9 mouse cellular contexts compared by ENCODE assay signal in genomic region chr11:118669820-118670219, GRCm38 (mm10).
DNase-seq lines count a peak whose midpoint lies in the region; ATAC-seq and TF ChIP-seq lines count a peak whose summit lies in the region.
"Had no signal": no experiment of that assay in that cellular context is flagged by ENCODE, and none has a peak within 500 bp of the region (broad histone marks: within the 10 kb centered on the region; RNA-seq: fewer than 3 reads in every experiment).

No protein-coding gene starts in this region.

- no peak for ATAC-seq in liver, embryonic 11.5 days (replicated peaks; ENCODE audit: low FRiP score)
- ATAC-seq: intestine, postnatal 0 days had no signal

- no peak overlapping the region for H3K4me2 ChIP-seq in liver, embryonic 11.5 days
- H3K4me2 ChIP-seq: embryonic facial prominence, embryonic 13.5 days had no signal

- H3K4me1 ChIP-seq in liver, embryonic 11.5 days (replicated peaks; ENCODE audit: control insufficient read depth, insufficient read depth, low read length), result no peaks in the 10 kb centered on the region
- H3K4me1 ChIP-seq: embryonic facial prominence, embryonic 13.5 days had no signal

- no peak overlapping the region for H3K9ac ChIP-seq in liver, embryonic 11.5 days (ENCODE audit: low read depth, low read length)
- H3K9ac ChIP-seq: embryonic facial prominence, embryonic 13.5 days had no signal

- TF ChIP-seq CTCF in brain, embryonic 14.5 days (IDR thresholded peaks at IDR 0.05; ENCODE audit: borderline replicate concordance, extremely low read depth, insufficient read depth, insufficient read length), result no peak

- DNase-seq in left cerebral cortex, postnatal 4 days, result peak; percentile 63
- no peak for DNase-seq in left cerebral cortex, postnatal 25 days (ENCODE audit: low spot score in 2 of 2)
- peak; percentile 49 for DNase-seq in brain, embryonic 14.5 days (ENCODE audit: low read depth)
- peak; percentile 74 to 84 for DNase-seq in cerebellum, postnatal 14 days
- peak; percentile 23 to 44 for DNase-seq in heart, postnatal 36 days
- no peak for DNase-seq in liver, embryonic 11.5 days (ENCODE audit: low spot score)
- no peak for DNase-seq in testis, postnatal 14 days (ENCODE audit: low spot score)

- intact Hi-C loops in left cerebral cortex, postnatal 4 days (cut with DNase I), result no loop called here
- intact Hi-C loops in left cerebral cortex, postnatal 25 days (cut with DNase I), result no loop called here
- intact Hi-C loops in heart, postnatal 36 days (cut with DNase I), result no loop called here

- H3K9me3 ChIP-seq in liver, embryonic 11.5 days (ENCODE audit: control insufficient read depth, low read length), result no peaks in the 10 kb centered on the region
- H3K9me3 ChIP-seq: embryonic facial prominence, embryonic 13.5 days had no signal

- no peak overlapping the region for H3K27ac ChIP-seq in liver, embryonic 11.5 days (ENCODE audit: low read depth, low read length)
- H3K27ac ChIP-seq: embryonic facial prominence, embryonic 13.5 days had no signal

- H3K27me3 ChIP-seq in liver, embryonic 11.5 days (replicated peaks; ENCODE audit: control insufficient read depth, insufficient read depth, low read length), result no peaks in the 10 kb centered on the region
- H3K27me3 ChIP-seq: embryonic facial prominence, embryonic 13.5 days had no signal

- no peaks in the 10 kb centered on the region for H3K36me3 ChIP-seq in liver, embryonic 11.5 days (ENCODE audit: control insufficient read depth, insufficient read depth, low read length)
- H3K36me3 ChIP-seq: embryonic facial prominence, embryonic 13.5 days had no signal

- H3K4me3 ChIP-seq in liver, embryonic 11.5 days (ENCODE audit: low read depth, low read length), result no peak overlapping the region
- H3K4me3 ChIP-seq: embryonic facial prominence, embryonic 13.5 days had no signal

- no peak for TF ChIP-seq POLR2A in brain, embryonic 14.5 days (IDR thresholded peaks at IDR 0.05; ENCODE audit: borderline replicate concordance, extremely low read depth, insufficient read depth, insufficient read length, poor library complexity, severe bottlenecking)

- 60% methylated on average over 5 of the region's 5 CpGs for WGBS in liver, embryonic 11.5 days

Comparison
In these comparisons a context has a peak if more than half of its experiments do, and no peak if none do; other contexts are left out.
1. DNase-seq: peak in left cerebral cortex, postnatal 4 days (single experiment), brain, embryonic 14.5 days (single experiment), cerebellum, postnatal 14 days (2 of 2) and heart, postnatal 36 days (2 of 2); none in left cerebral cortex, postnatal 25 days (0 of 2), liver, embryonic 11.5 days (single experiment) and testis, postnatal 14 days (single experiment).